Mouse (Mus musculus) activated CD4-positive, CD25-positive, alpha-beta regulatory T cell, adult 4 months (primary cell): Measurements from ENCODE around the gene Gm17617. TPM values are rescaled to one million over a fixed set of nuclear protein-coding genes. Genes with fewer than 3 reads are reported as not detected.

Source experiments
- ATAC-seq: one replicate; pipeline ENCODE4 v1.8.0; 2017
- polyA plus RNA-seq, 2 experiments: library from polyadenylated mRNA; unstranded; fragments of 100-300 nt; shearing (Covaris generic); gene quantifications; one replicate each; pipeline ENCODE4 v1.2.1; 2017

The Gm17617 gene
- not detected for polyA plus RNA-seq

DNA sequence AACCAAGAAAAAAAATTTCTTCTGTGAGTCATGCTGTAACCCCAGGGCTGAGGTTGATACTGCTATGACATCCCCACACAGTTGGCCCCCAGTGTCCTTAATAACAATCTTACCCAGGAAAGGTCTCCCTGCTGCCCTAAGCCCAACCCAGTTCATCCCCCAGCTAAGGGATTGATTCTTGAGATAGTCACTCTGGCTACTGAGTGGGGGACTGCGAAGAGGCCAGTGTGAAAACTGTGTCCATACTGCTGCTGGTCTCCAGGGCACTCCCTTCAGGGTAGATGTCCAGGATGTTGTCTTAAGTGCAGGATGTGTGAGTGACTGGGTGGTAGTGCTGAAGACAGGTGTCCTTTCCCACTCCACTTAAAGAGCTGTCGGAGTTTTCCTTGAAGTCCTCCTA, at the start of gene Gm17617:
Gene Gm17617, minus strand, starts transcription at position 101 of the 400 bp plus-strand sequence.
- no peak for ATAC-seq

DNA sequence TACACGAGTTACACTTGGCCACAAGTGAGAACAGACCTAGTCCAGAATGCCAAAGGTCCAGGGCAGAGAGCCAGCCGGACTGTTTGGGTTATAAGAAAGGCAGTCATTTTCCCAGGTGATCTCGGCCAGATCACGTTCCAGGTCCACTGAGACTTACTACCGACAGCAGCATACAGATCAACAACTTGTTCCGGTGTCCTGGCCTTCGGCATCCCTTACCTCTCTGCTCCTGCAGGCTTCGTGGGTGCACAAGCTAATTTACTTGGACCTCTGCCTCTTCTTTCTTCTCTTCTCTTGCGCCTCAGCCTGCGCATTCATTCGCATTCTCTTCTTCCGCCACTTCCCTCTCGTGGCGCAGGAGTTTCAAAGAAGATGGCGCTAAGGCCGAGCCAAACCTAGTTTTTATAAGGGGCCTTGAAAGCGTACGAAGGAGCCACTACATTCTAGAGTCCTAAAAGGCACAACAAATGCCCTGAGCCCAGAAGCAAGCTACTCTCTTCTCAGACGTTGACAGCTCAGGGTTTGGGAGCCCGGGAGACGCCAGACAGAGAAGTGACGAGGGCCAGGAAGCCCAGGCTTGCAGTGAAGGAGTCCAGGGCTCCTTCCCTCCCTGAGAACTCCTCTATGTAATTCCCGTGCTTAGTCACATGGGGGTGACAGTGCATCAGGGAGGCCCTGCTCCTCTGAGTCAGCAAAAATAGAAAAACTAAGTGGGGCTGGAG, 49.0 kb upstream of the Gm17617 start:
- peak; percentile 28 for ATAC-seq

DNA sequence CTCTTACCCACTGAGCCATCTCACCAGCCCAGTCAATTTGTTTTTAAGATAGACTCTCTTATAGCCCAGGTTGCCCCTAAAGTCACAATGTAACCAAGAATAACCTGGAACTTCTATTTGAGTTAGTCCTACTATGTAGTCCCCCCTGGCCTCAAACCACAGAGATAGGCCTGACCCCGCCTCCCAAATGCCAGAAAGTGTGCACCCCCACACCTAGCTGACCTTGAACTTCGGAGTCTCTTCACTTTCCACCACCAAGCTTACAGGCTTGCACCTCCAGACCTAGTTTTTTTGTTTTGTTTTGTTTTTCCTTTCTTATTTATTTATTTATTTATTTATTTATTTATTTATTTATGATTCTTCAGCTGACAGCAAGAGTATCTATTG, 48.4 kb upstream of the Gm17617 start:
- no peak for ATAC-seq

DNA sequence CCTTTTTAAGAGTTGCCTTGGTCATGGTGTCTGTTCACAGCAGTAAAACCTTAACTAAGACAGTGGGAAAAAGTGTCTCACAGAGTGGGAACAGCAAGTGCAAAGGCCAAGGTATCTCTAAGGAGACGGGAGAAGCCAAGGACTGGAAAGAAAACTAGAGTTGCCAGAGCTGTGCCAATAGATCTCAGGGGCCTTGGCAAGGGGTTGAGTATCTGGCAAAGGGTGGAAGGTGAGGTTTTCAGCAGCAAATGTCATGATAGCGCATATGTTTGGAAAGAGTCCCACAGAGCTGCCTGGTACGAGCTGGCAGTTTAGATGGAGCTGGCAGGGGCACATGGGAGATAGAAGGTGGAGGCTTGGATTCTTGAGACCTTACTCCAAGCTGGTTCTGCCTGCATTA, 46.2 kb upstream of the Gm17617 start:
- no peak for ATAC-seq

DNA sequence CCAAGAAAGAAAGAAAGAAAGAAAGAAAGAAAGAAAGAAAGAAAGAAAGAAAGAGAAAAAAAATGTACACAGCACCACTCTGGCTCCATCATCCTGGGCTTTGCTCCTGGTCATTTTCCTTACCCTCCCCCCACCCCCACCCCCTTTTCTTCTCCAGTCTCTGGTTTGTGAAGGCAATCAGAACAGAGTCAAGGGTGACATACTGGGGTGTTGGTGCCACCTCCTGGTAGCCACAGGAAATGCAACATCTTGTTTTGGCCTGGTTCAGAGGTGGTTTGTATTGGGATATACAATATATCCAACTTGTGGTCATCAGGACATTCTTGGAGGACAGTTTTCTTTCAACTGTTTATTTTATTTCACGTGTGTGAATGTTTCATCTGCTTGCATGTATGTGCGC, 45.2 kb upstream of the Gm17617 start:
- peak; percentile 40 for ATAC-seq

DNA sequence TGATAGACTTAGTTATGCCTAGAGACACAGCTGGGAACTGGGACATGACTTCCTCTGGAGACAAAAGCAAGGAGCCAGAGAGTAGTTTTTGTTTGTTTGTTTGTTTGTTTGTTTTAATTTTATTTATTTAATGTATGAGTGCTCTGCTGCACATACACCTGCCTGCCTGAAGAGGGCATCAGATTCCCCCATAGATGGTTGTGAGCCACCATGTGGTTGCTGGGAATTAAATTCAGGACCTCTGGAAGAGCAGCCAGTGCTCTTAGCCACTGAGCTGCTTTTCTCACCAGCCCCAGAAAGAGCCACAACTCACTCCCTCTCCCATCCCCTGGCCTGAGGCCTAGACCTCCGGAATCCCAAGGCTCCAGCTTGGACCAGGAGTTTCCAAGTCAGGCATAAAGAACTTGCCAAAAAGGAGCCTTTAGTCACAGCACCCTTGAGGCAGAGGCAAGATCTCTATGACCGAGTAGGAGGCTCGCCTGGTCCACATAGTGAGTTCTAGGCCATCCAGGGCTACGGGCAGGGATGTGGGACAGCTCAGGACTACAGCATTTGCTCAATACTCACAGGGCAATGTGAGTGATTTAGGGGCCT, 44.7 kb upstream of the Gm17617 start:
- ATAC-seq, result no peak

DNA sequence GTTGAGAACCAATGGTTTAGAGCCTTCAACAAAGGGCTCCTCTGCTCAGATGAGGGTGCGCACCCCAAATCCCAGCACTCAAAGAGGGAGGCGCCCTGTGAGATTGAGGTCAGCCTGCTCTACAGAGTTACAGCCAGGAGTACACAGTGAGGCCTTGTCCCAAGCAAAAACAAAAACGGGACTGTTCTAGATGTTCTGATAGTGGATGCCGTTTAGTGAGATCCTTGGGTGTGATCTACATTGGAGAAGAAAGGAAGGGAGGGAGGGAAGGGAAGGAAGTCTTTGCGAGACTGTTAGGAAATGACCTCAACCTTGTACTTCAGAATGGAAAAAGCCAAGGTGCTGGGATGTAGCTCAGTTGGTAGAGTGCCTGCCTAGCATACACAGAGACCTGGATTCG, 42.9 kb upstream of the Gm17617 start:
- no peak for ATAC-seq

DNA sequence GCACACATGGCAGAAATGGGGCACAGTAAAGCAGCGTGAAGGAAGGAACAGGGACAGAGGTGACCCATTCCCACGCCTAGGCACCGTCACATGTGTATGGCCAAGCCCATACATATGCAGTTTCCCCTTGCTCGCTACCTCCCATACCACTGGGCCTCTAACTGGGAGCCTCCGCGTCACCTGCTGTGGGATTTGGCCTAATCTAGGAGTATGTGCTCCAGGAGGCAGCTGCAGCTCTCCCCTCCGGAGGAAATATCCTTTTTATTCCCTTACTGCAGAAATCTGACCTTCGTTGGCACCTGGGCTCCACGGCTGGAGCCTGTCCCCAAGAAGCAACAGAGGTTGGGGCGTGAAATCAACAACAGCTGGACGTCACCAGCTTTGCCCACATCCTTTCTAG, 41.0 kb upstream of the Gm17617 start:
- no peak for ATAC-seq

DNA sequence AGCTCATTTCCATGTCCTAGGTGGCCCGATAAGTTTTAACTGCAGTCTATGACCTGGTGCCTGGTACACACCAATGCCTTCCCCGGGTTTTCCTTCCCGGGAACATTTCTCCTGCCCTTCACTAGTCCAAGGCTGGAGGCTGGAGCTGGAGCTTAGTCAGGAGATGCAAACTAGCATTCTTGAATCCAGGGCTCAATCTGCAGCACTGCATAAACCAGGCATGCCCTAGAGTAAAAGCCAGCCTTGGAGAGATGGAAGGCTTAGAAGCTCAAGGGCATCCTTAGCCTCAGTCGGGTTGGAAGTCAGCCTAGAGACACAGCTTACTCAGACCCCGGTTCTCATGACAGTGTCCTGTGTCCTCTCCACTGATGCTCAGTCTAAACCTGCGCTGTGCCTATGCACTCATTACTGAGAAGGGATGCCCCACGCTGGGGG, 39.0 kb upstream of the Gm17617 start:
- ATAC-seq, result no peak

DNA sequence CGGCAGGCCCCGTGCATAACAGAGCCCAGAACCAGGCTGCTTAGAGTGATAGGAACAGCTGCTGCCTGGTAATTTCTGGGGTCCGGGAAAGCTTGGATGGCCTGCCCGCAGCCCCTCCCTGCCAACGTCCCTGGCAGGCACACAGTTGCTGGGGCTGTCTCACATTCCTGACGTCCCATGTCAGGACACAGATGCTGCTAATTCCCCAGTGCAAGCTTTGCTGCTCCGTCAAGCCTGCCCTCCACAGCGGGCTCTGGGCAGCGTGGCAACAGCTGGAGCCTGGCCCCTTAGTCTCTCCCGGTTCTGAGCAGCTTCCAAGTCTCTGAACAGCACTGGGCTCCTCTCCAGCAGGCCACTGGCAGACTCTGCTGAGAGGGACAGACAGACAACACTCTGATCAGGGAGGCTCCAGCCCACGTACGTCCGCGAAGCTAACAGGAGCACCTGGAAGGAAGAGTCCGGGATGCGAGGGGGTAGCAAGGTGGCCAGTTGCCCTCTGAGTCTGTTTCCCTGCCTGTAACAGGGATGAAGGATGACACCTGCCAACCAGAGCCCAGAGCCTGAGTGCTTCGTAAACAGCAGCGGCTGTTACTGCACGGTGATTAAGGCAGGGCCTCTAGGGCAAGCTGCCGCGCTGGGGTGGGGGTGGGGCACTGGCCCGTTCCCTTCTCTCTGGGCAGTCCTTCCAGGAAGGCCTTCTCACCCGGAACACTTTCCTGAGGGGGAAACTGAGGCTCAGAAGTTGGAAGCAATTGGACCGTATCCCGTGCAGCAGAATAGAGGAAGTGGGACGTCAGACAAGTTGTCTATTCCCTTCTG, 38.4 kb upstream of the Gm17617 start:
- ATAC-seq, result no peak

DNA sequence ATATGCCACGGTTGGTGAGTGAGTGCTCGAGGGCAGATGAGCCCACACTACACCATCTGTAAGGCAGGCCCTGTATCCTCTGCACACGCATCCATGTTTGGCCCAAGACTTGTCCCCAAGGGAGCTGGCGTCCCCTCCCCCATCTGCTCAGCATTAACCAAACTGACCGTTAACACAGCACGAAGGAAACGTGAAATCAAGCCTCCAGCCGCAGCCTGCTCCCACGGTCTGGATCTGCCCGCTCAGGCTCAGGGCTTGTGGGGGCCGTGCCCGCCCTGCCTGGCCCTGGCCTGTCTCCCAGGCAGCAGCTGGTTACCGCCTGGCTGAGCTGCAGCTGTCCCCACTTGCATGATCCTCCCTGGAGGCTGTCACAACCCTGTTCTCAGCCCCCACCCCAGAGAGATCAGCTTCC, 35.6 kb upstream of the Gm17617 start:
- no peak for ATAC-seq

DNA sequence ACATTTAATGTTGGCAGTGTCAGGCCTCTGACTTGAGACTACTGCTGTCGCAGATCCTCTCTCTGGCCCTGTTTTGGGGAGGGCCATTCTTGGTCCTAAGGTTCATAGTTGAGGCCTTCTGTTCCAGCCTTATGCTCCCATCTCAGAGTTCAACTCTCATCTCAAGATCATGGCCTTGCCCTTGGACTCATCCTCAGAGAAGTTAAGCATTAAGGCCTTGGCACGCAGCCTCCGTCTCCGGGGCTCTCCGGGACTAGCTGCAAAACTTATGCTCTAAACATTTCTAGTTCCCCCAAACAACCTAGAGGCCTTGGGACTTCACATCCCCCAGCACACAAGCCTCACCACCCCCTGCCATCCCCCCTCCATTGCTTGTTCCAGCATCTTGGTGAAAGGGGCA, 34.9 kb upstream of the Gm17617 start:
- ATAC-seq, result no peak

DNA sequence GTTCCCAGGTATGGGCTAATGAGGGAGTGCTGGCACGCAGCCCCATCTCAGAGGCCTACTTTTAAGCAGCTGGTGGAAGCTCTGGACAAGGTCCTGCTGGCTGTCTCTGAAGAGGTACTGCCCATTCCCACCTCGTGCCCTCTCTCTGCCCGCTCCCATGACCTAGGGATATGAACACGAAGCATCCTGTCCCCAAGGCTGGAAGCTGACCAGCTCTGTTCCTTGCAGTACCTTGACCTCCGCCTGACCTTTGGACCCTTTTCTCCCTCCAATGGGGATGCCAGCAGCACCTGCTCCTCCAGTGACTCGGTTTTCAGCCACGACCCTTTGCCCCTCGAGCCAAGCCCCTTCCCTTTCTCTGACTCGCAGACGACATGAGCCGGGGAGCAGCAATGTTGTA, 34.5 kb upstream of the Gm17617 start:
- ATAC-seq, result no peak

DNA sequence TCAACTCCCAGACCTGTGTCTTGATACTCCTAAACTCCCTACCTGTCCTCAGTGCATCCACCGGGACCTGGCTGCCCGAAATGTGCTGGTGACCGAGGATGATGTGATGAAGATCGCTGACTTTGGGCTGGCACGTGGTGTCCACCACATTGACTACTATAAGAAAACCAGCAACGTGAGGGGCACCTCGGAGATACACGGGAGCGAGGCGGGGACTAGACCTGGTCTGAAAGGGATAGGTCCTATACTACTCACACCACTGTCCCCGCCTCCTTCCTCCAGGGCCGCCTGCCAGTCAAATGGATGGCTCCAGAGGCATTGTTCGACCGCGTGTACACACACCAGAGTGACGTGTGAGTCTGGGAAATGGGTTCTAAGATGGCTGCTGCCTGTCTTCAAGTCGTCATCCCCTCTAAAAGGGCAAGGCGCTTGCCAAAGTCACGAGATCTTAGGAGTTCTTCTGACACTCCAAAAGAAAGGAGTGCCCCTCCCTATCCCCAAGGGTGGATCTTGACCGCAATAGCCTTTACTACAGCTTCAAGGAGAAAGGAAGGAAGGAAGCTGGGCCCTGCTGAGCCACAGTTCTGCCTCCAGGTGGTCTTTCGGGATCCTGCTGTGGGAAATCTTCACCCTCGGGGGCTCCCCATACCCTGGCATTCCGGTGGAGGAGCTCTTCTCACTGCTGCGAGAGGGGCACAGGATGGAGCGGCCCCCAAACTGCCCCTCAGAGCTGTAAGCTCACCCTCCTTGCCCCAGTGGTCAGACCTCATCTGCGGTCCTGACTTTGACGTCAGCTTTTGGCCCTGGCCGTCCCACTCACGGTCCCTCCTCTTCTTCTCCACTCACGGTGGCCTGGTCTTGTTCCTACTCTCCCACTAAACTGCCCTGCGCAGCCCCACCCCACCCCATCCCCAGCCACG, 33.7 kb upstream of the Gm17617 start:
- ATAC-seq, result no peak

DNA sequence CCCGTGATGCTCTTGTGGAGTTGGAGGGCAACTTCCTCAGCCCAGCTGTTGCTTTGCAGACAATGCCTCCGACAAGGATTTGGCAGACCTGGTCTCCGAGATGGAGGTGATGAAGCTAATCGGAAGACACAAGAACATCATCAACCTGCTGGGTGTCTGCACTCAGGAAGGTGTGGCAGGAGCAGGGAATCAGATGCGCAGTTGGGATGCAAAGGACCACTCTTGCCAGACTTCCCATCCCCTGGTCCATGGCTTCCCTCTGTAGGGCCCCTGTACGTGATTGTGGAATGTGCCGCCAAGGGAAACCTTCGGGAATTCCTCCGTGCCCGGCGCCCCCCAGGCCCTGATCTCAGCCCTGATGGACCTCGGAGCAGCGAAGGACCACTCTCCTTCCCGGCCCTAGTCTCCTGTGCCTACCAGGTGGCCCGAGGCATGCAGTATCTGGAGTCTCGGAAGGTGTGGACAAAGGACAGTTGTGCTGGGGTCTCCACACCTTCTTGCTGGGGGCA, 32.5 kb upstream of the Gm17617 start:
- no peak for ATAC-seq

DNA sequence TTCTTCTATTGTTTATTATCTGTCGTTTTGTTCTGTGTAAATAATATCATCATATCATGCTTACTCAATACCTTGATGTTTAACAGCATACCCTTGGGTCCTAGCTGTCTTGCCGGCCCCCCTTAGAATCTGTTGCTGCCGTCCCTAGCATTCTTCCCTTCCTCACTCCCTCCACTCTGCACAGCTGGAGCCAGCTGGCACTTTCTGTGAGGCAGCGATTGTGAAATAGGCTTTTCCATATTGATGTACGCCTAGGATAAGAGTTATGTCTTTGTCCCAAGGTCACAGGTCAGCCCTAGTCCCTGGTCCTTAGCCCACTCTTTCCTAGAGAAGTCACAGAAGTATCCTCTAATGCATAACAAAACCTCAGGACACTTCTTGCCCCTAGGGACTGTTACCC, 30.2 kb upstream of the Gm17617 start:
- ATAC-seq, result no peak

DNA sequence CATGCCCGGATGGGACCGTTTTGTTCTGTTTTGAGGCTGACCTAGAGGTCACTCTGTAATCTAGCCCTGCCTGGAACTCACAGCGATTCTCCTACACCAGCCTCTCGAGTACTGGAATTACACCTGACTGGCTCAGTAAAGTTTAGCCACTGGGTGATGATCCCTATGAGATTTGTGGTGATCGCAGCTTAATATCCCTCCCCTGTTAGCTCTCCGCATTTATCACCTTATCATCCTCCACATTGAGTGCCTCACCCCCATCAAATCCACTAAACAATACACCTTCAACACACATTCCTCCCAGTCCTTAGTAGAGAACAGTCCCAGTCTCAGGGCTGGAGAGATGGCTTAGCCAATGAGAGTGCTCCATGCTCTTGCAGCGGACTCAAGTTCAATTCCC, 29.0 kb upstream of the Gm17617 start:
- ATAC-seq, result no peak

DNA sequence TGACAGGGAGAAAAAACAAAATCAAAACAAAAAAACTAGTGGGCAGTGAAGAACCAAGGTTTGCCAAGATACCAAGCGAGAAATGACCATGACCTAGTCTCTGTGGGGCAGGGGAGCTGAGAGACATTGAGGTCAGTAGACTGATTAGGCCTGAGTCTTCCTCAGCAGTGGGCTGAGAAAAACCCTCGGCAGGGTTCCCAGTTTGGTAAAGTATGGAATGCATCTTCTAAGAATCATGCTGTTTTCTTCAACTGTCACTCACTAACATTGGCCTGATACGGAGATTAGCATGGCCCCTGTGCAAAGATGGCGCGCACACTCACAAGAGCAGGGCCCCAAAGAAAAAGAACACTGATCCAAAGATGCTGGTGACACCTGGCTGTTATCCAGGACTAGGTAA, 20.6 kb upstream of the Gm17617 start:
- ATAC-seq, result no peak

DNA sequence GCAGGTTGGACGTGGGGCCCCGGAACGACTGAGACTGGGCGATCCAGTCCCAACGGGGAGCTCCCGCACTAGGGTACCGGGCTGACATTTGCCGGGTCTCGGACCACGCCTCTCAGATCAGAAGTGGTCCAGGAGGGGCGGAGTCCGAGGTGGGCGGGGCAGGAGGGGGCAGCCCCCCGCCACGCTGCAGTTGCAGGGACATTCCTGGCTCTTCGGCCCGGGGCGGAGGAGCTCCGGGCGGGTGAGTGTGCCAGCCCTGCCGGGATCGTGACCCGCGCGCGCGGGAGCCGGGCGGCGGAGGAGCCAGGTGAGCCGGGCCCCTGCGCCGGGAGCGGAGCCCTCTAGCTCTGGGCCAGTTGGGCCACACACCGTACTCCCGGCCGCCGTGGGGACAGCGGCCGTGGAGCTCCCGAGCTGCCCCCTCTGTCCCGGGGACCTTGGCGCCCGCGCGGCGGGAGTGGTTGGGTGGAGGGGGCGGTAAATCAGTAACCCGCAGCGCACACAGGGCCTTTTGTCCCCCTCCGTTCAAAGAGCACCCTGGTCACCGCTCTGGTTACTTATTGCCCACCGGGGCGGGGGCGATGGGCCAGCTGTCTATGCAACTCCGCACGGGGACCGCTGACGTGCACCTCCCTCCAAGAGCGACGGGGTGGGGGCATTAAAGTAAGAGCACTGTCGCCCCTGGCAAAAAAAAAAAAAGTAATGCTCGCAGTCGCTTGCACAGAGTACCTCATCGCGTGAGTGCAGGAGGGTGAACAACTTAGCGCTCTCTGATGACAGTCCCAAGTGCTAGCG, 19.5 kb upstream of the Gm17617 start, which contains the start of gene Fgfr4:
Gene Fgfr4, plus strand, starts transcription at position 20 of the 795 bp plus-strand sequence.
- no peak for ATAC-seq

DNA sequence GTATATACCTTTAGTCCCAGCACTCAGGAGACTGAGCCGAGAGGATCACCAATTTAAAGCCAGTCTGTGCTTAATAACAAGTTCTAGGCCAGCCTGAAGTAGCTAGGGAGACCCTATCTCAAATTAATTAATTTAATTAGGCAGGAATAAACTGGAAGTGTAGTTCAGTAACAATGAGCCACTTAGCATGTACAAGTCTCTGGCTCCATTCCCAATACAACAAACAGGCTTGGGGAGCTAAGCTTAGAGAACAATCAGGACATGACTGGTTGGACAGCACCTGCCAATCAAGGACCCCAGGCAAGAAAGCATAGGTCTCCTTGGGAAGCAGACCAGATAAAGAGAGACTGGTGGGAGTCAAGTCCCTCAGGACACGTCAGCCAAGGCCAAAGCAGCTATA, 6.9 kb upstream of the Gm17617 start:
- ATAC-seq, result no peak

DNA sequence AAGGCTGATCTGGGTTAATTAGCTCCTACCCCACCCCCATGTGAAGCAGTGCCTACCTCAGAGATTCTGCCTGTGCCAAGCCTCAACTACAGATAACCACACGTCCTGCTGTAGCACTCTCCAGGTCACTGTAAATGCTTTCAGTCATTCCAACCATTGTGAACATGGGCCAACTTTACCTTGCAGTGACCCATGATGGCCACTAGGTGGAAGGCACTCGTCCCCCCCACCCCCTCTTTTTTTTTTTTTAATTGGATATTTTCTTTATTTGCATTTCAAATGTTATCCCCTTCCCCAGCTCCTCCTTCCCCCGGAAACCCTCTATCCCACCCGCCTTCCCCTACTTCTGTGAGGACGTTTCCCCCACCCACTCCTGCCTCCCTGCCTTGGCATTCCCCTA, 2.0 kb upstream of the Gm17617 start:
- ATAC-seq, result no peak

DNA sequence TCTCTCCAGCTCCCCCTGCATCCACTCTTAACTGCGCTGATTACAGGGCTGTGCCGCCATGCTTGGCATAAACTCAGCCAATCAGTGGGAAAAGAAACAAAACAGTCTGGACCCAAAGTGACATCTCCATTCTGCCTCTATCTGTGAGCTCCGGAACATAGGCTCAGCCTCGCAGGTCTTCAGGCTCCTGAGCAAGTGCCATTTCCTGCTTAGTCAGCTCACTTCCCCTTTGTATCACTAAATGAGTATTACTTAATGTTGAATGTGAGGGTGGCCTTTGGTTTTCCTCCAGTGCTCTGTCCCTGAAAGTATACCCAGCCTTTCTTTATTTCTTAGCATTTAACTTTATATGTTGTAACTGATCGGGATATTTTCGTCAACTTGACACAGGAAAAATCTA, 8.4 kb downstream of the Gm17617 start:
- no peak for ATAC-seq
